Mouse (Mus musculus) MEL (cell line): ENCODE data around the gene Fam173b. TPM values are rescaled to one million over a fixed set of nuclear protein-coding genes. Genes with fewer than 3 reads are reported as not detected.

Experiments
- DNase-seq: peaks from one replicate; pipeline ENCODE4 v3.0.0; 2011; ENCODE audit warnings: low read depth, low spot score
- H3K27ac ChIP-seq: 2 replicates; pipeline ENCODE4 v1.5.1; 2012; ENCODE audit warnings: low read depth, mild to moderate bottlenecking, control low read depth, low read length, moderate library complexity; ENCODE audit not compliant: control insufficient read depth
- H3K27me3 ChIP-seq, 2 experiments: fragments of 150-350 bp in 1 of 2; sonication (generic) in 1 of 2; 2 replicates each; pipeline ENCODE4 v1.6.1; 2012; ENCODE audit warnings: low read length in 2 of 2, mild to moderate bottlenecking in 2 of 2, improper control_type of control experiment in 1 of 2, moderate library complexity in 1 of 2; ENCODE audit not compliant: insufficient read depth in 2 of 2, control insufficient read depth in 1 of 2
- H3K36me3 ChIP-seq, 2 experiments: 2 replicates each; pipeline ENCODE4 v1.6.1; 2012 to 2014; ENCODE audit warnings: low read length in 2 of 2, improper control_type of control experiment in 1 of 2, inconsistent platforms in 1 of 2, mild to moderate bottlenecking in 1 of 2; ENCODE audit not compliant: insufficient read depth in 2 of 2, control insufficient read depth in 1 of 2
- H3K4me1 ChIP-seq, 2 experiments: fragments of 150-350 bp in 1 of 2; sonication (generic) in 1 of 2; 2 replicates each; pipeline ENCODE4 v1.6.1; 2012; ENCODE audit warnings: low read length in 2 of 2, improper control_type of control experiment in 1 of 2, mild to moderate bottlenecking in 1 of 2; ENCODE audit not compliant: insufficient read depth in 2 of 2, control insufficient read depth in 1 of 2
- H3K4me3 ChIP-seq, 2 experiments: fragments of 150-350 bp in 1 of 2; sonication (generic) in 1 of 2; 2 replicates each; pipeline ENCODE4 v1.5.1; 2012; ENCODE audit warnings: low read depth in 2 of 2, low read length in 2 of 2, mild to moderate bottlenecking in 2 of 2, moderate library complexity in 2 of 2, control low read depth in 1 of 2, improper control_type of control experiment in 1 of 2; ENCODE audit not compliant: control insufficient read depth in 1 of 2, insufficient read depth in 1 of 2
- H3K79me2 ChIP-seq: 2 replicates; pipeline ENCODE4 v1.6.1; 2012; ENCODE audit warnings: mild to moderate bottlenecking, low read length, moderate library complexity; ENCODE audit not compliant: control insufficient read depth, poor library complexity, insufficient read depth
- H3K9ac ChIP-seq: 2 replicates; pipeline ENCODE4 v1.6.1; 2012; ENCODE audit warnings: low read depth, mild to moderate bottlenecking, control low read depth, low read length, moderate library complexity; ENCODE audit not compliant: control insufficient read depth, poor library complexity, severe bottlenecking
- H3K9me3 ChIP-seq: fragments of 150-350 bp; sonication (generic); replicated peaks from 2 replicates; pipeline ENCODE4 v1.6.1; 2012; ENCODE audit warnings: mild to moderate bottlenecking, low read length, improper control_type of control experiment, moderate library complexity; ENCODE audit not compliant: insufficient read depth
- BHLHE40 ChIP-seq: IDR thresholded peaks from 2 replicates; pipeline ENCODE4 v1.6.1; 2012; ENCODE audit warnings: low read depth, mild to moderate bottlenecking, inconsistent platforms, low read length, improper control_type of control experiment, borderline replicate concordance
- CHD2 ChIP-seq: IDR thresholded peaks from 2 replicates; pipeline ENCODE4 v1.6.1; 2011; ENCODE audit warnings: low read length, improper control_type of control experiment
- ELF1 ChIP-seq: IDR thresholded peaks from 2 replicates; pipeline ENCODE4 v1.6.1; 2014; ENCODE audit warnings: low read depth, mild to moderate bottlenecking, inconsistent platforms, low read length, improper control_type of control experiment, moderate library complexity
- ETS1 ChIP-seq: IDR thresholded peaks from 2 replicates; pipeline ENCODE4 v1.6.1; 2012; ENCODE audit warnings: low read depth, mild to moderate bottlenecking, inconsistent platforms, low read length, improper control_type of control experiment, moderate library complexity
- GABPA ChIP-seq: IDR thresholded peaks from 2 replicates; pipeline ENCODE4 v1.6.1; 2012; ENCODE audit warnings: low read depth, mild to moderate bottlenecking, inconsistent platforms, low read length, improper control_type of control experiment, moderate library complexity
- MAFK ChIP-seq: IDR thresholded peaks from 2 replicates; pipeline ENCODE4 v1.6.1; 2011; ENCODE audit warnings: low read depth, mild to moderate bottlenecking, low read length, improper control_type of control experiment, borderline replicate concordance
- MAX ChIP-seq: IDR thresholded peaks from 2 replicates; pipeline ENCODE4 v1.6.1; 2011; ENCODE audit warnings: low read length, improper control_type of control experiment
- MXI1 ChIP-seq: IDR thresholded peaks from 2 replicates; pipeline ENCODE4 v1.6.1; 2011; ENCODE audit warnings: mild to moderate bottlenecking, low read depth, low read length, improper control_type of control experiment
- MYB ChIP-seq: IDR thresholded peaks from 2 replicates; pipeline ENCODE4 v1.6.1; 2011; ENCODE audit warnings: mild to moderate bottlenecking, low read depth, low read length, improper control_type of control experiment
- MYC ChIP-seq: IDR thresholded peaks from 2 replicates; pipeline ENCODE4 v1.6.1; 2011; ENCODE audit warnings: low read depth, mild to moderate bottlenecking, low read length, improper control_type of control experiment, moderate library complexity
- NELFE ChIP-seq: IDR thresholded peaks from 2 replicates; pipeline ENCODE4 v1.6.1; 2011; ENCODE audit warnings: low read depth, low read length, improper control_type of control experiment
- POLR2A ChIP-seq, 2 experiments: IDR thresholded peaks; 2 replicates each; pipeline ENCODE4 v1.6.1; 2011 to 2012; ENCODE audit warnings: low read length in 2 of 2, mild to moderate bottlenecking in 2 of 2, control low read depth in 1 of 2, improper control_type of control experiment in 1 of 2, low read depth in 1 of 2, moderate library complexity in 1 of 2; ENCODE audit not compliant: control insufficient read depth in 1 of 2, insufficient read depth in 1 of 2, poor library complexity in 1 of 2
- POLR2AphosphoS2 ChIP-seq: IDR thresholded peaks from 2 replicates; pipeline ENCODE4 v1.6.1; 2011; ENCODE audit warnings: low read length, improper control_type of control experiment
- RAD21 ChIP-seq: IDR thresholded peaks from 2 replicates; pipeline ENCODE4 v1.6.1; 2011; ENCODE audit warnings: mild to moderate bottlenecking, low read depth, low read length, improper control_type of control experiment
- RCOR1 ChIP-seq: IDR thresholded peaks from 2 replicates; pipeline ENCODE4 v1.6.1; 2012; ENCODE audit warnings: low read depth, mild to moderate bottlenecking, inconsistent platforms, low read length, improper control_type of control experiment
- TCF12 ChIP-seq: IDR thresholded peaks from 2 replicates; pipeline ENCODE4 v1.6.1; 2014; ENCODE audit warnings: low read depth, mild to moderate bottlenecking, inconsistent platforms, low read length, improper control_type of control experiment, moderate library complexity
- USF1 ChIP-seq: IDR thresholded peaks from 2 replicates; pipeline ENCODE4 v1.6.1; 2014; ENCODE audit warnings: low read depth, mild to moderate bottlenecking, inconsistent platforms, low read length, improper control_type of control experiment, moderate library complexity
- ZC3H11A ChIP-seq: IDR thresholded peaks from 2 replicates; pipeline ENCODE4 v1.6.1; 2012; ENCODE audit warnings: low read depth, mild to moderate bottlenecking, inconsistent platforms, low read length, improper control_type of control experiment
- ZMIZ1 ChIP-seq: IDR thresholded peaks from 2 replicates; pipeline ENCODE4 v1.6.1; 2012; ENCODE audit warnings: low read depth, mild to moderate bottlenecking, inconsistent platforms, low read length, improper control_type of control experiment, moderate library complexity
- polyA plus RNA-seq, 2 experiments: library from polyadenylated mRNA; stranded (reverse) in 1 of 2; unstranded in 1 of 2; fragments of >175 nt in 1 of 2; fragments of >200 nt in 1 of 2; gene quantifications; 2 replicates each; pipeline versions ENCODE4 v1.2.1 to v1.2.4; 2012; ENCODE audit warnings: low replicate concordance in 2 of 2, low read depth in 1 of 2; ENCODE audit not compliant: insufficient read length in 2 of 2, insufficient read depth in 1 of 2, missing spikeins in 1 of 2
- total RNA-seq: library from RNA; depleted of rRNA; stranded (reverse); fragments of 300-350 nt; gene quantifications from 2 replicates; pipeline ENCODE4 v1.2.3, GENCODE M21; 2012

Gene Fam173b
- total and polyA plus RNA-seq, 3 experiments: 21.0 to 29.2 TPM; not detected in 1

DNA sequence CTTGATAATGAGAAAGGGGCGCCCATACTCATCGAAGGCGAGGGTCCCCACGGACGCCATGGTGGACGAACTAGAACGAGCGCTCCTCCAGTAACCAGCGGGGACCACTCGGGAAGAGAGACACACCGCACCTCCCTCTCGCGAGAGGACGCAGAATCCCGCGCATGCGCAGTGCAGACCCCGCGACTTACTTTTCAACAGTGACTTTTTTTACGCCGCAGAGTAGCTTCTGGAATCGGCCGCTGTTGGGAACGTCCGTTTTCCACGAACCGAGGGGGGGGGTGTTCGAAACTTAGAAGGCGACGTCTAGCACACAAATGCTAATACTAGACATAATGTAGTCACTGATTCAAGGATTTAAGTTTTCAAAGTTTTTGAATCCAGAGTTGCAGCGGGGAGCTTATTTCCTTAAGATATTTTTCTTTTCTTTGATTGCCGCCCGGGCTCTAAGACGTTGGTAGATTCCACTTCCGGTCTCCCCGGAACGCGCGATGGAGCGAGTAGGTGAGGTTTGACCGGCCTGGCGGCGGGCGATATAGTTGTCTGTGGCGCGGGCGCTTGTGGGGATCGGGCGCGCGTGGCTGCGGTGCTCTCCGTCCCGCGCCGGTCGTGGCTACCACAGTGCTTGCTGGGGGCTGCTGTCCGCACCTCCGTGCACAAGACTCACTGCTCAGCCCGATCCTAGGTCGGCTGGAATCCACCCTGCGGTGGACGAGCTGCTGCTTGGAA is at the start of gene Fam173b, which contains the start of gene Cct5 (continued):
- 0 out of 2 replicates have a peak, but pooled peaks have one; percentile 15 for TF ChIP-seq USF1
- no peak for TF ChIP-seq MAFK
- TF ChIP-seq MYC: 0 out of 2 replicates have a peak, but pooled peaks have one; percentile 8
- no peak for TF ChIP-seq ZC3H11A

DNA sequence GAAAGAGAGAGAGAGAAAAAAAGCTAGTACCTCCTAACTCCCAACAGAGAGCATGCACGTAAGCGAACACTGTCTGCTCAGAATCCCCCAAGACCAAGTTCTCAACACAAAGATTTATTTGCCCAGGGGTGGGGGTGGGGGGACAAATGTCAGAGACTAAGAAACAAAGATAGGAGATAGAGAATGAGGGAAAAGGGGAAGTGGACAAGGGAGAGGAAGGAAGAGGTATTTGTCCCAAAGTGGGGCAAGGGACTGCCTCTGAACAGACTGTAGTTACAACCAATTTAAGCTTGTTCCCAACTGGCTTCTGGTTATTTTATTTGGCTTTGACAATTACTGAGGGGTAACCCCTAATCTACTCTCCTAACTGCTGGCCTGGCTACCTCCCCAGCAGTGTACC is 46.8 kb upstream of the Fam173b start:
- Histone ChIP-seq H3K9ac (no peak overlapping the region), H3K27me3 (no peaks in the 10 kb centered on the region), H3K9me3 (no peaks in the 10 kb centered on the region), H3K27ac (no peak overlapping the region), H3K4me1 (peaks cover 0 to 11% of the 10 kb centered on the region in 2 experiments; a peak in 2 of 4 replicates), H3K4me3 (no peak overlapping the region), H3K79me2 (no peaks in the 10 kb centered on the region), H3K36me3 (peaks cover 0 to 7% of the 10 kb centered on the region in 2 experiments; a peak in 2 of 4 replicates)
- TF ChIP-seq MAX: no peak
- TF ChIP-seq ELF1: no peak
- TF ChIP-seq POLR2AphosphoS2: no peak
- no peak for TF ChIP-seq TCF12
- no peak for TF ChIP-seq POLR2A (IDR thresholded peaks at IDR 0.05; ENCODE audit: control insufficient read depth in 1 of 2, insufficient read depth in 1 of 2, low read depth in 1 of 2, low read length in 2 of 2, poor library complexity in 1 of 2)
- no peak for TF ChIP-seq GABPA
- TF ChIP-seq MYB: no peak
- TF ChIP-seq MXI1: no peak
- no peak for TF ChIP-seq ETS1
- TF ChIP-seq ZMIZ1: no peak
- TF ChIP-seq MAFK: no peak
- peak; percentile 64 for DNase-seq

DNA sequence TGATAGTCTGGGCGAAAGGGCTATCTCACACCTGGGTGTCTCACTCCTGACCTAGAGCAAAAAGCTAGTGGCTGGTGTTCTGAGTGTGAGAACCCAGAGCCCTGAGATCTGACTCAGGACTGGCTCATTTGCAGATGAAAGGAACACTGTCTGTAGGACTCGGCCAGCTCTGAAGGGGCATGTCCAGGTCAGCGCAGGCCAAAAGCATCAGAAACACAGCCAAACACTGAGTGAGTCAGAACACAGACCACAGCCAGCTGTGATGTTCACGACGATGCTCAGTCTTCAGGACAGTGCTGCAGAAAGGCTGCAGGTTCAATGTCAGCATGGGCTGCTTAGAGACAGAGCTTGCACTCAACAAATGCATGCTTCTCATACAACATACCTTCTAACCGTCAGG is 40.3 kb upstream of the Fam173b start:
- no peaks in the 10 kb centered on the region for H3K27me3 ChIP-seq
- no peaks in the 10 kb centered on the region for H3K79me2 ChIP-seq
- H3K4me3 ChIP-seq: no peak overlapping the region
- H3K36me3 ChIP-seq: peaks cover 0 to 2% of the 10 kb centered on the region in 2 experiments; a peak in 1 of 4 replicates
- TF ChIP-seq RCOR1 (no peak), BHLHE40 (no peak), RAD21 (no peak), ELF1 (no peak), POLR2AphosphoS2 (no peak), ETS1 (no peak), MAX (no peak), NELFE (no peak), MYC (no peak), ZC3H11A (no peak), CHD2 (no peak)
- no peak for DNase-seq
- no peak overlapping the region for H3K27ac ChIP-seq
- peaks cover 0 to 9% of the 10 kb centered on the region in 2 experiments; a peak in 2 of 4 replicates for H3K4me1 ChIP-seq
- no peaks in the 10 kb centered on the region for H3K9me3 ChIP-seq
- no peak overlapping the region for H3K9ac ChIP-seq
